Mouse (Mus musculus): ENCODE data around the gene Wdr5. TPM values are rescaled to one million over a fixed set of nuclear protein-coding genes. Genes with fewer than 3 reads are reported as not detected.

Gene Wdr5
- polyA plus RNA-seq (2012; rRNA removed) = 29.1 and 34.4 TPM in 2 replicates

GRCm38 (mm10) chr2:27514639-27515328 is at the start of gene Wdr5:
Gene Wdr5, plus strand, starts transcription at chr2:27515157.
- DNase-seq (ENCODE audit: low spot score) = peak; percentile 99

GRCm38 (mm10) chr2:27469292-27469990 is 45.5 kb upstream of the Wdr5 start:
- DNase-seq (ENCODE audit: low spot score) = no peak

- DNase-seq (ENCODE audit: low spot score) = no peak
Observed at GRCm38 (mm10) chr2:27469991-27470355, 45.0 kb upstream of the Wdr5 start.

- DNase-seq (ENCODE audit: low spot score) = no peak
Observed at GRCm38 (mm10) chr2:27470535-27470934, 44.4 kb upstream of the Wdr5 start.

- DNase-seq (ENCODE audit: low spot score) = no peak
Observed at GRCm38 (mm10) chr2:27471170-27471584, 43.8 kb upstream of the Wdr5 start.

GRCm38 (mm10) chr2:27473061-27473765 is 41.7 kb upstream of the Wdr5 start:
- no peak for DNase-seq (ENCODE audit: low spot score)

- DNase-seq (ENCODE audit: low spot score) = no peak
Observed at GRCm38 (mm10) chr2:27473911-27474310, 41.0 kb upstream of the Wdr5 start.

- peak; percentile 45 for DNase-seq (ENCODE audit: low spot score)
Observed at GRCm38 (mm10) chr2:27474621-27475484, 40.1 kb upstream of the Wdr5 start.

GRCm38 (mm10) chr2:27475495-27476302 is 39.3 kb upstream of the Wdr5 start:
- peak; percentile 89 for DNase-seq (ENCODE audit: low spot score)

GRCm38 (mm10) chr2:27476303-27477192 is 38.4 kb upstream of the Wdr5 start:
- no peak for DNase-seq (ENCODE audit: low spot score)

GRCm38 (mm10) chr2:27479821-27480220 is 35.1 kb upstream of the Wdr5 start:
- no peak for DNase-seq (ENCODE audit: low spot score)

- no peak for DNase-seq (ENCODE audit: low spot score)
Observed at GRCm38 (mm10) chr2:27480367-27480766, 34.6 kb upstream of the Wdr5 start.

- DNase-seq (ENCODE audit: low spot score) = no peak
Observed at GRCm38 (mm10) chr2:27482265-27482861, 32.6 kb upstream of the Wdr5 start.

- DNase-seq (ENCODE audit: low spot score) = no peak
Observed at GRCm38 (mm10) chr2:27486725-27487124, 28.2 kb upstream of the Wdr5 start.

GRCm38 (mm10) chr2:27487336-27488049 is 27.5 kb upstream of the Wdr5 start:
- no peak for DNase-seq (ENCODE audit: low spot score)

GRCm38 (mm10) chr2:27488362-27488761 is 26.6 kb upstream of the Wdr5 start:
- no peak for DNase-seq (ENCODE audit: low spot score)

- no peak for DNase-seq (ENCODE audit: low spot score)
Observed at GRCm38 (mm10) chr2:27490939-27491338, 24.0 kb upstream of the Wdr5 start.

- no peak for DNase-seq (ENCODE audit: low spot score)
Observed at GRCm38 (mm10) chr2:27493971-27494370, 21.0 kb upstream of the Wdr5 start.

All from urinary bladder, adult 2 months (tissue).